Mouse (Mus musculus) thymus, postnatal 0 days (tissue): Measurements from ENCODE around the gene Mrpl30. TPM values are rescaled to one million over a fixed set of nuclear protein-coding genes. Genes with fewer than 3 reads are reported as not detected.

Source experiments
- DNase-seq: peaks from one replicate; pipeline ENCODE4 v3.0.0-alpha.2; 2015; ENCODE audit warnings: low spot score
- polyA plus RNA-seq: library from polyadenylated mRNA; unstranded; fragments of >200 nt; fragmentation: Nextera tagmentation; extraction: Ambion mirVana; gene quantifications from 2 replicates; pipeline ENCODE4 v1.2.1, GENCODE M21; 2015

Gene Mrpl30
- polyA plus RNA-seq, 1 experiment from 2014 or later: 318 TPM

DNA sequence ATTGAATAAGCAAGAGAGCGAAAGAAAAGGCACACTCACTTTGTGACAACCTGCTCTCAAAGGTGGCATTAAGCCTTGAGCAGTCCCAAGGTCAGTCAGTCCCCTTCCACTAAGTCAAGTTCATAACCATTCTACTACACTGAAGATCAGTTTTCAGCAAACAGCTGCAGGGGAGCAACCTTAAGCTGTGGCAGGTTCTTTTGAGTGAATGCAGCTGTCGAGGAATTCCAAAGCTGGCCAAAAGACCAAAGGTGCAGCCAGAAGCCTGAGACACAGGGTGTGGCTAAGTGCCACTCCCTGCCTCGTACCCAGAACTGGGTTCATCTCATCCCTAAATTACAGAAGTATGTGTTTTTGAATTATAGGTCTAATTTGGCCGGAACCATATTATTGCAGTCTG lies 9.5 kb downstream of the Mrpl30 start:
- DNase-seq: no peak

DNA sequence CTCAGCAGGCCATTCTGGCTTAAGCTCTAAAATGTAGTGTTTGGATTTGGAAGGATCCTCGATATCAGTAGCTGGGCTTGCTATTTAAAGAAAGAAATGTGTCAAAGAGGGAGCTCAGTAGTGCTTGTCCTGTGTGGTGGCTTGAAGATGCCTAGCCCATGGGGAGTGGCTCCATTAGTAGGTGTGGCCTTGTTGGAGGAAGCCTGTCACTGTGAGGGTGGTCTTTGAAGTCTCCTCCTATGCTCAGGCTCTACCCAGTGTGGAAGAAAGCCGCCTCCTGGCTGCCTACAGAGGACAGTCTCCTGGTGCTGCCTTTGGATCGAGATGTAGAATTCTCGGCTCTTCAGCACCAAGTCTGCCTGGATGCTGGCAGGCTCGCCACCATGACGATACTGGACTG lies 10.0 kb downstream of the Mrpl30 start:
- no peak for DNase-seq

DNA sequence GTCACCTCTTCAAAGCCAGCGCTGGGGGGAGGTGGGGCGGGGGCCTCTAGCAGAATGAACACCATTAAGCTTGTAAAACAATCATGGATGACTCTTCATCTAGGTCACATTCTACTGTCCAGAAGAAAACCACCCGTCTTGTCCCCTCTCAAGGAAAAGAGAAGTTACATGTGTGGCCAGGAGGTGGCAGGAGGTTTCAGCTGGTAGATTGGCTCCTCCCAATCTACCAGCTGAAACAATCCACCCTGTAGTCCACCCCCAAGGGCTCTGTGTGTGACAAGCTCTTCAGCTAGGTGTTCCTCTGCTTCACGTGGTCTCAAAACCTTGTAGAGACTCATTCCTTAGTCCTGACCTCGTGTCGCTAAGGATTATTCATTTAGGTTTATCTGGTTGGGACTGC lies 12.9 kb downstream of the Mrpl30 start:
- peak; percentile 8 for DNase-seq

DNA sequence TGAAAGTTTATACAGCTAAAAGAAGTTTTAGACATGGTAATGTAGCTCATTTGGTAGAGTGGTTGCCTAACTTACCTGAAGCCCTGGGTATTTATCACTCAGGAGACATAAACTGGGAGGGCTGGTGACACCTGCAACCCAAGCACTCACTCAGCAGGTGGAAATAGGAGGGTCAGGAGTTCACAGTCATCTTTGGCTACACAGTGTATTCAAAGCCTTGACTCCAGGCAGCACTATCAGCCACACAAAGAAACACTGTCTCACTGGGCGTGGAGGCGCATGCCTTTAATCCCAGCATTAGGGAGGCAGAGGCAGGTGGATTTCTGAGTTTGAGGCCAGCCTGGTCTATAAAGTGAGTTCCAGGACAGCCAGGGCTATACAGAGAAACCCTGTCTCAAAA lies 22.5 kb downstream of the Mrpl30 start:
- no peak for DNase-seq

DNA sequence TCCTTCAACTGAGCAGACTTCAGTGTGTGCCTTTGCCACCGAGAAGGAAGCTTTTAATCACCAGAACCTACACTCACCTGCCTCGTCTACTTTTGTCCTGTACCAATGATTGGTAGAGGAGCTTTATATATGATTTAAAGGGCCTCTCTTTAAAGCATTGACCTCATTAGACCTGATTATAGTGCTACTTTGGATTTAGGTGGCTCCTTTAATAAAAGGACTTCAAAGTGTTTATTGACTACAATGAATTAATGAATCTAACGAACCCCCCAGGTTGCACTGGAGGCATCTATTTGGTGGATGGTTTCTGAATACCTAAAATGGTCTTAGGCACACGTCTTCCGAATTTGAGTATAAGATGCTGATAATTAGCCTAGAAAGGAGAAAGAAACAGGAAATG lies 26.1 kb downstream of the Mrpl30 start, which contains the start of gene Lyg2:
TSS of gene Lyg2 (minus strand) at position 101 of the 400 bp plus-strand sequence.
- DNase-seq: no peak

DNA sequence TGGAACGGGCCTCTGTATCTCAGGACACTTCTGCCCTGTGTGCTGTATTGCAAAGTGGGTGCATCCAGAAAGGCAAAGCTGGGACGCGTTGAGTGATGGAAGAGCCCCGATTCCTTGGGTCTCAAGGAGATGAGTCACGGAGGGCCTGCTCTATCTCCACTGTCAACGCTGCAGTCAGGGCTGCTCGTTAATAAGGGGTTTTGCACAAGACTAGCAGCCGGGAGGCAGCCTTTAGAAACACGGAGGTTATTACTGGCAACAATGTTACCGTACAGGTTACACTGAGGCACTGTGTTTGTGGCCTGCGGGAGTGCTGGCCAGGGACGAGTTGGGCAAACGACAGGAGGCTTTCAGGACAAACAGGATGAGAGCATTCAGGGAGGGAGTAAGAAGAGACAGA lies 27.4 kb downstream of the Mrpl30 start:
- DNase-seq: no peak

DNA sequence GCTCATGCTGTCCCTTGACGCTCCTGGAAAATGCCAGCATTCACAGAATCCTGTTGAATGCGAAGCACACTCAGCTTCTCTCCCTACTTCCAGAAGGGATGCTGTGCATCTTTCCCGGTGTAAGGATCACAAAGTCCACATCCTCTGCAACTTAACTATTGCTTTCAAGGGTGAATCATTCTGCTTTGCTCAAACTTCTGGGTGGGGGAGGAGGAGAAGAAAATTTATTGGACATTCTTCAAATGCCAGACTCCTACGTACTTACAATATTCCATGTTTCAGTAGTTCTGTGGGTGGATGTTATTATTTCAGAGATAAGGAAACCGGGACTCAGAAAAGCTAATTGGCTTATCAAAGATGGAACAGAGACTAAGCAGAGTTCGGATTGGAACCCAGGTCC lies 27.8 kb downstream of the Mrpl30 start:
- no peak for DNase-seq

DNA sequence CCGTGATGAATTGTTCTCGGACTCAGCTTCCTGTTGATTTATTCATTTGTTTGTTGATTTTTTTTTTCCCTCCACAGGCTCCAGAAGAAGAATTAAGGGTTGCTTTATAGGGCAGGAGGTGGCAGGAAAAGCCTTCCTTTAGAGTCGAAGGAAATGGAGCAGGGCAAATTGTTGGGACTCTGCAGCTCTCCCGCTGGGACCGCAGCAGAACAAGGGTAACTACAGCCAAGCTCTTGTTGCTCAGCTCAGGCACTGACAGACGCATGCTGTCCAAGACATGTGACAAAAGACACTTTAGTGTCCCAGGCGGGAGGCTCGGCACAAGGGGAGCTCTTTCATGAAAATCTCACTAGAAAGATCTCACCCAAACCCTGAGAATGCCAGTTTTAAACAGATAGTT lies 32.3 kb downstream of the Mrpl30 start:
- DNase-seq: no peak

DNA sequence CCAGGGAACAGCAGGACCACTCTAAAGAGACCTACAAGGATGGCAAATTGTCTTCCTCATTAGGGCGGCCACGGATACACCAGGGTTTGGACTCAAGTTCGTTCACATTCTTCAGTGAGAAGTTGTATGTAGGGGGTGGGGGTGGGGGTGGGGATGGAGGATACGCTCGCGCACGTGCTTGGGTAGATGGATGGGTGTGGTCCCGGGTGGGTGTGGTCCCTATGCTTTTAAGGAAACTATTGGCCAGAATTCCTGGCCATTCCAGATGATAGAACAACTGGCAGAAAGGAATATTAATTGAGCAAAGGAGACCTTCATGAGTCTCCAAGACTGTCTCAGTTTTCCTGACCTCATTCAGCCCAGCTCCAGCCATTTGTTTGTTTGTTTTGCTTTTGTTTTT lies 35.7 kb downstream of the Mrpl30 start:
- no peak for DNase-seq

DNA sequence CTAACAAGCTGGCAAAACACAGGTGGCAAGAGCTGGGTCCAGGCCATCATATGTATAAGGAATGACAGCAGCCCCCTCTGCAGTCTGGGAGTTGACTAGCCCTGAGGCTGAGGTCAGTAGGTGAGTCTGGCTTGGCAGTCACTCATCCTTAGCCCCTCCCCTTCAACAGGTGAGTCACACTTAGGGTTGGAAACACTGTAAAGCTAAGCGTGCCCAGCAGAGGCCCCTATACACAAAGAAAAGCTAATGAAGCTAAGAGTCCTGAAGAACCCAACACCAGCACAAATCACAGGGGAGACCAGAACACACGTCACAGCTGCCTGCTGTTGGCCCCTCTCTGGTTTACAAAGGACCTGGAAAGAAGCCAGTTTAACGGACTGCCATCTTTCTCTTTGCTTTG lies 41.5 kb downstream of the Mrpl30 start:
- no peak for DNase-seq

Other genes with a start within 250 kb of the Mrpl30 start
- gene 2010300C02Rik, start 170.4 kb upstream of the Mrpl30 start, polyA plus RNA-seq: 10.7 and 12.5 TPM in 2 replicates
- 7.1 and 8.0 TPM in 2 replicates for gene Tsga10, start 24.0 kb upstream of the Mrpl30 start, polyA plus RNA-seq
- 5.7 and 7.0 TPM in 2 replicates for gene Lipt1, start 18.7 kb upstream of the Mrpl30 start, polyA plus RNA-seq
- 54.6 and 56.0 TPM in 2 replicates for gene Mitd1, start 66 bp upstream of the Mrpl30 start, polyA plus RNA-seq
- gene Lyg2, start 26.0 kb downstream of the Mrpl30 start, polyA plus RNA-seq: 0.22 and 0.25 TPM in 2 replicates
- 0.30 and 0.59 TPM in 2 replicates for gene Lyg1, start 67.3 kb downstream of the Mrpl30 start, polyA plus RNA-seq
- 149 and 150 TPM in 2 replicates for gene Txndc9, start 107.4 kb downstream of the Mrpl30 start, polyA plus RNA-seq
- gene Eif5b, start 107.5 kb downstream of the Mrpl30 start, polyA plus RNA-seq: 21.6 and 23.7 TPM in 2 replicates
- 13.7 and 18.9 TPM in 2 replicates for gene Rev1, start 239.3 kb downstream of the Mrpl30 start, polyA plus RNA-seq